Mouse (Mus musculus) midbrain, embryonic 14.5 days (tissue): Measurements from ENCODE around the gene Chst15. TPM values are rescaled to one million over a fixed set of nuclear protein-coding genes. Genes with fewer than 3 reads are reported as not detected.

Experiments used
- ATAC-seq: fragments of 200-750 bp; cut with Nextera tagmentation; 2 replicates; pipeline ENCODE4 v1.8.0; 2017; ENCODE audit warnings: moderate number of reproducible peaks, moderate library complexity; ENCODE audit not compliant: low FRiP score, low TSS enrichment
- DNase-seq: peaks from one replicate; pipeline ENCODE4 v3.0.0-alpha.2; 2015
- H3K27ac ChIP-seq: fragments of 300-500 bp; sonication (generic); replicated peaks from 2 replicates; pipeline ENCODE4 v1.5.1; 2014; ENCODE audit warnings: mild to moderate bottlenecking, low read depth, low read length, moderate library complexity
- H3K27me3 ChIP-seq: fragments of 300-500 bp; sonication (generic); 2 replicates; pipeline ENCODE4 v1.6.1; 2014; ENCODE audit warnings: low read length, control low read depth, mixed read lengths; ENCODE audit not compliant: control insufficient read depth, insufficient read depth
- H3K36me3 ChIP-seq: fragments of 300-500 bp; sonication (generic); 2 replicates; pipeline ENCODE4 v1.6.1; 2014; ENCODE audit warnings: low read length, control low read depth; ENCODE audit not compliant: control insufficient read depth, insufficient read depth
- H3K4me1 ChIP-seq: fragments of 300-500 bp; sonication (generic); 2 replicates; pipeline ENCODE4 v1.6.1; 2014; ENCODE audit warnings: mild to moderate bottlenecking, antibody characterized with exemption, low read length, control low read depth; ENCODE audit not compliant: control insufficient read depth, insufficient read depth
- H3K4me2 ChIP-seq: fragments of 300-500 bp; sonication (generic); 2 replicates; pipeline ENCODE4 v1.6.1; 2014; ENCODE audit warnings: mild to moderate bottlenecking, low read length, moderate library complexity
- H3K4me3 ChIP-seq: fragments of 300-500 bp; sonication (generic); replicated peaks from 2 replicates; pipeline ENCODE4 v1.5.1; 2014; ENCODE audit warnings: low read depth, low read length
- H3K9ac ChIP-seq: fragments of 300-500 bp; sonication (generic); replicated peaks from 2 replicates; pipeline ENCODE4 v1.6.1; 2014; ENCODE audit warnings: mild to moderate bottlenecking, low read length, moderate library complexity
- H3K9me3 ChIP-seq: fragments of 300-500 bp; sonication (generic); 2 replicates; pipeline ENCODE4 v1.6.1; 2016; ENCODE audit warnings: low read length, control low read depth, mixed read lengths; ENCODE audit not compliant: control insufficient read depth
- WGBS: fragments of 180-500 bp; shearing (Covaris S2); extraction: QIAGEN DNeasy Blood & Tissue Kit; methylation state at CpG from one replicate; pipeline ENCODE4 v1.1.7; 2014; 5-methylcytosine and 5-hydroxymethylcytosine counted together
- polyA plus RNA-seq: library from polyadenylated mRNA; unstranded; fragments of >200 nt; fragmentation: Nextera tagmentation; extraction: Ambion mirVana; gene quantifications from 2 replicates; pipeline ENCODE4 v1.2.1, GENCODE M21; 2014

Chst15 gene
- polyA plus RNA-seq, 1 experiment from 2014 or later = 17.8 TPM

- no peak overlapping the region for H3K9ac ChIP-seq
- H3K9me3 ChIP-seq = no peaks in the 10 kb centered on the region
- ATAC-seq = no peak
- H3K4me1 ChIP-seq = 0 out of 2 replicates have a peak, but pooled peaks cover 5% of the 10 kb centered on the region
- H3K27ac ChIP-seq = no peak overlapping the region
- no peaks in the 10 kb centered on the region for H3K27me3 ChIP-seq
- no peak for DNase-seq
- H3K4me2 ChIP-seq = no peak overlapping the region
- no peaks in the 10 kb centered on the region for H3K36me3 ChIP-seq
- 85% methylated on average over 1 of the region's 1 CpGs for WGBS
- H3K4me3 ChIP-seq = no peak overlapping the region
Observed at GRCm38 (mm10) chr7:132198806-132199205, 118.2 kb downstream of the Chst15 start.

- Histone ChIP-seq H3K27me3 (no peaks in the 10 kb centered on the region), H3K27ac (no peak overlapping the region), H3K4me1 (0 out of 2 replicates have a peak, but pooled peaks cover 5% of the 10 kb centered on the region), H3K4me3 (no peak overlapping the region), H3K9me3 (no peaks in the 10 kb centered on the region), H3K36me3 (no peaks in the 10 kb centered on the region), H3K4me2 (no peak overlapping the region), H3K9ac (no peak overlapping the region)
- WGBS = 60% methylated on average over 7 of the region's 7 CpGs
- ATAC-seq (no peak), DNase-seq (no peak)
Observed at GRCm38 (mm10) chr7:132197817-132198475, 119.1 kb downstream of the Chst15 start.

- no peaks in the 10 kb centered on the region for H3K9me3 ChIP-seq
- H3K4me1 ChIP-seq = 0 out of 2 replicates have a peak, but pooled peaks cover 5% of the 10 kb centered on the region
- H3K9ac ChIP-seq = no peak overlapping the region
- no peak overlapping the region for H3K4me3 ChIP-seq
- no peak for ATAC-seq
- no peak overlapping the region for H3K27ac ChIP-seq
- H3K36me3 ChIP-seq = no peaks in the 10 kb centered on the region
- 80% methylated on average over 1 of the region's 1 CpGs for WGBS
- no peaks in the 10 kb centered on the region for H3K27me3 ChIP-seq
- no peak overlapping the region for H3K4me2 ChIP-seq
- DNase-seq = no peak
Observed at GRCm38 (mm10) chr7:132196581-132196980, 120.4 kb downstream of the Chst15 start.

- Histone ChIP-seq H3K4me3 (no peak overlapping the region), H3K9me3 (no peaks in the 10 kb centered on the region), H3K36me3 (no peaks in the 10 kb centered on the region), H3K4me1 (no peaks in the 10 kb centered on the region), H3K27ac (no peak overlapping the region), H3K9ac (no peak overlapping the region), H3K4me2 (no peak overlapping the region), H3K27me3 (no peaks in the 10 kb centered on the region)
- 92% methylated on average over 2 of the region's 2 CpGs for WGBS
- DNase-seq (no peak), ATAC-seq (no peak)
Observed at GRCm38 (mm10) chr7:132193606-132194005, 123.4 kb downstream of the Chst15 start.

GRCm38 (mm10) chr7:132187456-132187855 is 129.6 kb downstream of the Chst15 start:
- 63% methylated on average over 3 of the region's 3 CpGs for WGBS
- H3K27me3 ChIP-seq = no peaks in the 10 kb centered on the region
- no peak overlapping the region for H3K4me2 ChIP-seq
- no peaks in the 10 kb centered on the region for H3K36me3 ChIP-seq
- H3K4me1 ChIP-seq = peaks cover 4% of the 10 kb centered on the region; the same call in 1 of the 2 replicates
- H3K9ac ChIP-seq = no peak overlapping the region
- no peak for ATAC-seq
- no peak overlapping the region for H3K4me3 ChIP-seq
- no peak for DNase-seq
- H3K9me3 ChIP-seq = no peaks in the 10 kb centered on the region
- no peak overlapping the region for H3K27ac ChIP-seq

Other genes starting within 250 kb of the Chst15 start
- gene Cpxm2, start 162.5 kb downstream of the Chst15 start, polyA plus RNA-seq = 1.1 and 1.3 TPM in 2 replicates